ENCODE assay signal across 28 mouse cellular contexts in the genomic region with DNA sequence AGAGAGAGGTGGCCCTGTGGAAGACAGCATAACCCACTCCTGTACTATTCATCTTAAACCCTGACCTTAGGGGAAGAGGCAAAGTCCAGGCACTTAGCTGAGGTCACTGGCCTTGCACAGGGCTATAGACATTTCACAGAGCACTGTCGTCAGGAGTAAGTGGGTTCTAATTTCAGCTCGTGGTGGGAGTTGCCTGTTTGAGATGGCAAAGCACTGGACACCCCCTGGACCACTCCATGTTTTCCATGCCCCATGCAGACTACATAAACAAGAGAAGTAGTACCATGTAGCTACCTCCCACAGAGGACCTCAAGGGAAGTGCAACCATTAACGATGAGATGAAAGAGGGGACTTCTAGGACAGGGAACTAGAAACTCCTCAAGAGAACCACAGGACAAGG.
"Had no signal": no experiment of that assay in that cellular context is flagged by ENCODE, and none has a peak within 500 bp of the region (broad histone marks: within the 10 kb centered on the region; RNA-seq: fewer than 3 reads in every experiment).

No protein-coding gene starts in this region.

- DNase-seq: gastrocnemius, adult 2 months; gastrocnemius, postnatal 10 days; gastrocnemius, postnatal 25 days; heart, adult 2 months; heart, postnatal 14 days; heart, postnatal 36 days; kidney, adult 18-20 months; kidney, adult 8-10 months; kidney, postnatal 14 days; kidney, postnatal 36 days; liver; liver, embryonic 13.5 days had no signal

- ATAC-seq: hindbrain, embryonic 16.5 days; inflammation-experienced regulatory T-cells, adult 6 months; intestine, embryonic 15.5 days; intestine, postnatal 0 days had no signal

- H3K9me3 ChIP-seq: heart, embryonic 13.5 days; heart, embryonic 15.5 days; hindbrain, embryonic 10.5 days; hindbrain, embryonic 12.5 days; intestine, embryonic 15.5 days; kidney, embryonic 15.5 days; limb, embryonic 10.5 days; limb, embryonic 12.5 days; liver, embryonic 13.5 days had no signal

- H3K4me3 ChIP-seq: gastrocnemius, adult 2 months; heart, adult 2 months; heart, embryonic 13.5 days; heart, embryonic 15.5 days; hindbrain, embryonic 10.5 days; hindbrain, embryonic 12.5 days; intestine, embryonic 15.5 days; kidney, embryonic 15.5 days; layer of hippocampus, adult 2 months; left cerebral cortex, adult 2 months; limb, embryonic 10.5 days; limb, embryonic 12.5 days; liver, embryonic 13.5 days had no signal

- H3K9ac ChIP-seq: heart, embryonic 13.5 days; heart, embryonic 15.5 days; hindbrain, embryonic 12.5 days; hindbrain, embryonic 14.5 days; intestine, embryonic 15.5 days; kidney, embryonic 15.5 days; limb, embryonic 12.5 days; liver, embryonic 13.5 days had no signal

- H3K27ac ChIP-seq: gastrocnemius, adult 2 months; heart, adult 2 months; heart, embryonic 13.5 days; heart, embryonic 15.5 days; hindbrain, embryonic 10.5 days; hindbrain, embryonic 12.5 days; hindbrain, embryonic 14.5 days; intestine, embryonic 15.5 days; kidney, embryonic 15.5 days; layer of hippocampus, adult 2 months; left cerebral cortex, adult 2 months; limb, embryonic 10.5 days; limb, embryonic 12.5 days; liver, embryonic 13.5 days had no signal

- H3K27me3 ChIP-seq: heart, embryonic 13.5 days; heart, embryonic 15.5 days; hindbrain, embryonic 12.5 days; intestine, embryonic 15.5 days; kidney, embryonic 15.5 days; limb, embryonic 12.5 days; liver, embryonic 13.5 days had no signal

- H3K4me2 ChIP-seq: heart, embryonic 11.5 days; heart, embryonic 13.5 days; heart, embryonic 15.5 days; hindbrain, embryonic 12.5 days; hindbrain, embryonic 14.5 days; intestine, embryonic 15.5 days; kidney, embryonic 15.5 days; limb, embryonic 12.5 days; liver, embryonic 11.5 days; liver, embryonic 13.5 days had no signal

- H3K36me3 ChIP-seq: heart, embryonic 13.5 days; heart, embryonic 15.5 days; hindbrain, embryonic 10.5 days; hindbrain, embryonic 12.5 days; intestine, embryonic 15.5 days; kidney, embryonic 15.5 days; limb, embryonic 10.5 days; limb, embryonic 12.5 days; liver, embryonic 13.5 days had no signal

- H3K4me1 ChIP-seq: heart, embryonic 13.5 days; heart, embryonic 15.5 days; limb, embryonic 12.5 days; liver, embryonic 13.5 days had no signal
